Mouse (Mus musculus): ENCODE results near the gene Cpt1c.

The Cpt1c gene

GRCm38 (mm10) chr7:44962831-44963230, 11.8 kb downstream of the Cpt1c start:
- no peak for DNase-seq (ENCODE audit: low spot score)

DNA sequence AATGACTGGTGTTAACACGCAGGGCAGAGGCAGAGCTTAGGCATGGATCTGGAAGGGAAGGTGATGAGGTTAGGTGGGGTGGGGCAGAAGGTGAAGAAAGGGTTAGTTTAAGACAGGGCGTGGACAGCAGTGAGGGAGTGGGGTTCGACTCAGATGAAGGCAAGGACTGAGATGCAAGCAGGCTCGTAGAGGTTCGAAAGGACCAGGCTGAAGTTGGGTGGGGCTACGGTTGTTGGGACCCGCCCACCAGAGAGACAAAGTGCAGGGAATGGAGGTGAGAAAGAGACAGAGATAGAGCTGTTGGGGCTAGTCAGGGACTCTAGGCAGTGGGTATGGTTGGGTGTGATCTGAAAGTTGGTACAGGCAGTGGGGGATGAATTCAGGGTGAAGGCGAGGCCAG, 12.3 kb downstream of the Cpt1c start:
- DNase-seq (ENCODE audit: low spot score) = no peak

- no peak for DNase-seq (ENCODE audit: low spot score)
Measured at GRCm38 (mm10) chr7:44960512-44960910, 14.1 kb downstream of the Cpt1c start.

- DNase-seq (ENCODE audit: low spot score) = no peak
Measured at GRCm38 (mm10) chr7:44959874-44960511, 14.7 kb downstream of the Cpt1c start.

DNA sequence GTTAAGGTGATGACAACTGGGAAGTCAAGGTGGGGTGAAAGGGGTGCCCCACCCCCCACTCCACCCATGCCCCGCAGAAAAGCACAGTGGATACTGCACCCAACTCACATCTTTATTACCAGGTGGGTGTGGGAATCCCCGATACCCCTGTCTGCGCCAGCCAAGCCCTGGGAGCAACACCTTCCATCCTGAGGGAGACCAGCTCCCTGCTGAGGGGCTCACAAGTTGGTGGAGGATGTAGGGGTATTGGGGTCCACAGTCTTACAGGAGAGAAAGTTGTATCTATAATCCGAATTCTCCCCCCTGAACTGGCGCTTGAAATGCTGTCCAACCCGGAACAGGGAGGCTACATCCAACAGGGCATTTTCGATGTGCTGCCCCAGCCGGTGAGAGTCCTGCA, 15.4 kb downstream of the Cpt1c start:
- no peak for DNase-seq (ENCODE audit: low spot score)

DNA sequence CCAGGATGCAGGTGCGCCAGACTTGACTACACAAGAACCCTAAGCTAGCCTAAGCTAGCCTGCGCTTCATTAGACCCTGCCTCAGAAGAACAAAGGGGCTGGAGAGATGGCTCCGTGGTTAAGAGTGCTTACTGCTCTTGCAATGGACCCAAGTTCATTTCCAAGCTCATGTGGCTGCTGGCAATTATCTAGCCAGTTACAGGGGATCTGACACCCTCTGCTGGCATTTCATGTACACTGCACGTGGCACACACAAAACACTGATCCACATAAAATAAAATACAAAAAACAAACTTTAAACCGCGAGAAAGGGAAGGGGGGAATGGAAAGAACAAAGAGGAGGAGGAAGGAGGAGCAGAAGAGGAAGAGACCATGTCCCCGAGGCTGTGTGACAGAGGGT, 16.4 kb downstream of the Cpt1c start:
- DNase-seq (ENCODE audit: low spot score) = peak; percentile 67

DNA sequence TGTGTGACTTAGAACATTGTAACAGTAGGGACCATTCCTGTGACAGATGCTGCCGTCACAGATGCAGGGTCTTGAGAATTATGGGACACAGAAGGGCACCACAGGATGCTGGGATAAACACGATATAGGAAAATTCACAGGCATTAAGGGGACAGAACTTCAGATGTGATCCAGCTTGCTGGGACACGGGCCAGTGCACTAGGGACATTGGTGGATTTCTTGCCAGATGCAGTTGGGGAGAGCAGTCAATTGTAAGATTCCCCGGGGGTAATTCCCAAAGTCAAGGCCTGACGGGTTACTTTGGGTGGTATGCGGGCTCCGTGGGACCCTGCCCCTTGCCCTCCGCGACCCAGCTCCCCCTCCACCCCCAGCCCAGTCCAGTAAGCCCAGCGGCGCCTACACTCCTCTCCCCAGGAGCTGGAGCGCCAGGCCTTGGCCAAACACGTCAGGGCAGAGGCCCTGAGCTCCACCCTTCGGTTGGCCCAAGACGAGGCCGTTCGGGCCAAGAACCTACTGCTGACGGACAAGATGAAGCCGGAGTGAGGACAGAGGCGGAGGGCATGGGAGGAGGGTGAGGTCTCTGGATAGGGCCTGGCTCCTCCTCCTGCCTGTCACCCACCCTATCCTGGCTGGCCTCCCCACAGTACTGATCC, 17.3 kb downstream of the Cpt1c start:
- DNase-seq (ENCODE audit: low spot score) = no peak

GRCm38 (mm10) chr7:44956266-44956665, 18.4 kb downstream of the Cpt1c start:
- no peak for DNase-seq (ENCODE audit: low spot score)

- DNase-seq (ENCODE audit: low spot score) = peak; percentile 53
Measured at GRCm38 (mm10) chr7:44955628-44956027, 19.0 kb downstream of the Cpt1c start.

DNA sequence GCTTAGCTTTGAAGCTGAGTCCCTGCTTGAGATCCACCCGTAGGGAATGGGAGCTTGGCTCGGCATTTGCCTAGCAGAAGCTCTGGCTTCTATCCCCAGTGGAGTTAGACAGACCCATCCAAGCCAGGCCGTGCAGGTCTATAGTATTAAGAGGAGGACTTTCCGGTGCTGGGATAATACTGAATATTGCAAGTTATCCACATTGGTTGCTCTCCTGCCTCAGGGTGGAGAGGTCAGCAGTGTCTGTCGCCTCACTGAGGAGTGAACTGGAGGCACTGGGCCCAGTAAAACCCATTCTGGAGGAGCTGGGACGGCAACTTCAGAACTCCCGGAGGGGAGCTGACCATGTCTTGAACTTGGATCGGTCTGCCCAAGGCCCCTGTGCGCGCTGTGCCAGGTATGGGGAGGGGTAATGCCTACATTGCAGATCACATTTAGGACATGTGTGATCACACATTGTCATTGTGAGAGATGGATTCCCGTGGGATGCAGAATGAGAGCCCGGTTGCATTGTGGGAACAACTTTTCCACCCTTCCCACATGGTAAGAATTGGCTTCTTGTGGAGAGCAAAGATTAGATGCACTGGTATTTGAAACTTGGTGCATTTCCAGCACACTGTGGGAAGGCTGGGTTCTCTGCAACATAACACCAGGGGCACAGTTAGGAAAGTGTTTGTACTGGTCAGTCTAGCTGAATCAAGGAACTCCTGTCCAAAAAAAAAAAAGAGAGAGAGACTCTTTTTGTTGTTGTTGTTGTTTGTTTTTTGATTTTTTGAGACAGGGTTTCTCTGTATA, 20.4 kb downstream of the Cpt1c start:
- no peak for DNase-seq (ENCODE audit: low spot score)

- DNase-seq (ENCODE audit: low spot score) = no peak
Measured at GRCm38 (mm10) chr7:44953561-44953960, 21.1 kb downstream of the Cpt1c start.

DNA sequence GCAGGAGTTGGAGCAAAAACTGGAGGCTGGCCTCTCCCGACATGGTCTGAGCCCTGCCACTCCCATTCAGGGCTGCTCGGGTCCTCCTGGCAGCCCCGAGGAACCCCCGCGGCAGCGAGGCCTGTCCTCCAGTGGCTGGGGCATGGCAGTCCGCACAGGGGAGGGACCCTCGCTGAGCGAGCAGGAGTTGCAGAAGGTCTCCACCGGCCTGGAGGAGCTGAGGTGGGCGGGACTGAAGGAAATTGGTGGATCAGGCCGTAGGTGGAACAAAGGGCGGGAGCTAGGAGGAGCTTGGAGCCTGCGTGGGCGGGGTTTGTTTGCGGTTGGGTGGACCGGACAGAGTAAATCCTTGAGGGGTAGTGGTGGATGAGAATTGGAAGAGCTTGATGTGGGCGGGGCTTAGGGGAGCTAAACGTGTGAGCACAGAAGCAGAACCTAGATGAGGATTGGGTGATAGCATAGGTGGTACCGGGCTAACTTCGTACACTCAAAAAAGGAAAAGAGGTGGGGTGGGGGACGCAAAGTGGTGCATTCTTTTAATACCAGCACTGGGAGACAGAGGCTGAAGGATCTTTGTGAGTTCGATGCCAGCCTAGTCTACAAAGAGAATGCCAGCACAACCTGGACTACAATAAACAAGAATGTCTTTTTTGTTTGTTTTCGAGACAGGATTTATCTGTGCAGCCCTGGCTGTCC, 21.9 kb downstream of the Cpt1c start:
- DNase-seq (ENCODE audit: low spot score) = peak; percentile 97

- peak; percentile 75 for DNase-seq (ENCODE audit: low spot score)
Measured at GRCm38 (mm10) chr7:44951960-44952359, 22.7 kb downstream of the Cpt1c start.

- no peak for DNase-seq (ENCODE audit: low spot score)
Measured at GRCm38 (mm10) chr7:44949922-44950321, 24.7 kb downstream of the Cpt1c start.

DNA sequence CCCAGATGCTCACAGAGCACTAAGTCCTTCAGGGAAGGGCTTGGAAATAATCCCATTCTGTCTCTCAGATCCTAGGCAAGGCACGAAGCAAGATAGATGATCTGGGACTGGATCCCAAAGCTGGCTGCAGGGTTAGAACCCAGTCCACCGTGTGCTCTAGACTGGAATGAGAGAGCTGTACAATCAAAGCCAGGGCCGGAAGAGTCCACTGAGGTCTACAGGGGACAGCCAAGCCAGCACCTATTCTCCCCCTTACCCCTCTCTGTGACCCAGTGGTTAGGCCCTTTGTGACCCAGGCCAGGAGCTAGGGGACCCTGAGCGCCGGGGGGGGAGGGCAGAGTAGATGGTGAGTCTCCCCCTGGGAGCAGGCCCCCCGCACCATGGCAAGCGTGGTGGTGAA, 31.7 kb downstream of the Cpt1c start, which contains the start of gene Tsks:
Gene Tsks, plus strand, starts transcription at position 301 of the 400 bp plus-strand sequence.
- no peak for DNase-seq (ENCODE audit: low spot score)

DNA sequence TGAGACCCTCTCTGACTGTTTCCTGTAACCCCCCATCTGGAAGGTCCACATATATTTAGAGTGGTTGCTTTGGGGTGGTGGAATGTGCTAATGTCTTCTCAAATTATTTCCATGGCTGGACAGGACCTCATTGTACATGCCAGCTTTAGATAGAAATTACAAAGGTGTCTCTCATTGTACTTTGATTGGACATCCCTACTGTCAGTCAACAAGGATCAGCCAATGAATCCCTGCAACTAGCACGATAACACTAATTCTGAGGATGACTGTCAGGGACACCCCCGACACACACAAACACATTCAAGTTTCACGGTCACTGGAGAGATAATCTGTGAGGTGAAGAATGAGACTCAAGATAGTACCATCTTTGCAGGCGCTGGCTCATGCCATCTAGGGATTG, 36.0 kb downstream of the Cpt1c start:
- no peak for DNase-seq (ENCODE audit: low spot score)

GRCm38 (mm10) chr7:44929204-44930151, 45.2 kb downstream of the Cpt1c start, which contains the start of gene Ap2a1:
TSS of gene Ap2a1 (minus strand) at chr7:44929496.
- peak; percentile 100 for DNase-seq (ENCODE audit: low spot score)

DNA sequence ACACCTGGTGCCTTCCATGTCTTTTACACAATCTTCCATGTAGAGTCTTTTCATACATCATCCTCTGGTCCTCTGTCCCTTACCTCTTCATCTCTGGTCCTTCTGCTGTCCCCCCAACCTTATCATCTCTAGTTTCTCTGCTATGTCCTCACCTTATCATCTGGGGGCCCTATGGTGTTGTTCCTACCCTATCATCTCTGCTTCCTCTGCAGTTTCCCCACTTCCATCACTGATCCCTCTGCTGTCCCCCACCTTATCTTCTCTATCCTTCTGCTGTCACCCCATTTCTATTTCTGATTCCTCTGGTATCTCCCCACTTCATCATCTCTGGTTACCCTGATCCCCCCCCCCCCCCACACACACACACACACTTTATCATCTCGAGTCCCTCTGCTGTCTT, 46.1 kb downstream of the Cpt1c start:
- DNase-seq (ENCODE audit: low spot score) = no peak

- peak; percentile 52 for DNase-seq (ENCODE audit: low spot score)
Measured at GRCm38 (mm10) chr7:44925468-44925867, 49.2 kb downstream of the Cpt1c start.

- DNase-seq (ENCODE audit: low spot score) = no peak
Measured at GRCm38 (mm10) chr7:44922530-44922929, 52.1 kb downstream of the Cpt1c start.

GRCm38 (mm10) chr7:44919127-44919526, 55.5 kb downstream of the Cpt1c start:
- DNase-seq (ENCODE audit: low spot score) = no peak

Data from embryo, embryonic 10.5 days (tissue).